Mouse (Mus musculus): ENCODE measurements around the gene Zfp14. TPM values are rescaled to one million over a fixed set of nuclear protein-coding genes. Genes with fewer than 3 reads are reported as not detected.

The Zfp14 gene
- total and polyA plus RNA-seq, 3 experiments, result 0.34 to 0.54 (median 0.34) TPM

DNA sequence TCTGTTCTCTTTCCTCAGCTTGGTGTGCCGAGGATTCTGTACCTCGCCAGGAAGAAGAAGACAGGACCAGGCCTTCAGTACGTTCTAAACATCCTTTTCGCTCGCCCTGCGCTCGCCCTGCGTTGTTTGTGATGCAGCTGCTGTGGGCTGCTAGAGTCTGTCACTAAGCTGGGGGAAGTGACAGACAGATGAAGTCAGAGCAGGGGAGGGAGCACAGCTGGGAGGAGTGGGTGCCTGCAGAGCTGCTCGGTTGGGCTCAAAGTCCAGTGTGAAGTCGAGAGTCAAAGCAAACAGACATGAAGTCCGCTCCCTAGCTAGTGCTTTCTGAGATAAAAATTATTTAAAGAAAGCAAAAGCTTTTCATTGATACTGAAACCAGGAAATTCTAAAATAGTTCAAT lies 62.1 kb downstream of the Zfp14 start:
- H3K27me3 ChIP-seq (replicated peaks), result no peaks in the 10 kb centered on the region
- DNase-seq (ENCODE audit: extremely low read depth), result no peak
- H3K9ac ChIP-seq (ENCODE audit: insufficient read depth, low read depth), result no peak overlapping the region
- H3K36me3 ChIP-seq (replicated peaks in 1 of 2; ENCODE audit: control insufficient read depth in 1 of 2, insufficient read depth in 1 of 2, low read length in 1 of 2), result peaks cover 44 to 68% of the 10 kb centered on the region in 2 experiments
- TF ChIP-seq SMC3 (IDR thresholded peaks at IDR 0.05; ENCODE audit: low read depth, low read length) (no peak), MAZ (IDR thresholded peaks at IDR 0.05; ENCODE audit: low read depth, low read length) (no peak), KAT2A (IDR thresholded peaks at IDR 0.05; ENCODE audit: insufficient replicate concordance, low read length) (no peak), MAX (IDR thresholded peaks at IDR 0.05; ENCODE audit: low read length) (no peak), RAD21 (IDR thresholded peaks at IDR 0.05; ENCODE audit: low read depth, low read length) (no peak), E2F4 (IDR thresholded peaks at IDR 0.05; ENCODE audit: insufficient replicate concordance, low read depth, low read length) (no peak), POLR2A (IDR thresholded peaks at IDR 0.05; ENCODE audit: low read depth, low read length) (no peak), CTCF (conservative IDR thresholded peaks at IDR 0.05 in 1 of 2, IDR thresholded peaks at IDR 0.05 in 1 of 2; ENCODE audit: low read depth in 2 of 2, low read length in 2 of 2) (no peak), USF2 (conservative IDR thresholded peaks at IDR 0.05; ENCODE audit: low read depth, low read length) (no peak), TBP (conservative IDR thresholded peaks at IDR 0.05; ENCODE audit: low read depth, low read length) (no peak)
- in situ Hi-C loops (cut with MboI; ENCODE audit: low pct_ligation_motif_present, low pct_unique_long_range_greater_than_20kb, low sequenced_read_pairs) (no loop called here), dilution Hi-C loops (cut with MboI; ENCODE audit: extremely low pct_ligation_motif_present, extremely low pct_unique_long_range_greater_than_20kb, low sequenced_read_pairs) (no loop called here)
- H3K4me1 ChIP-seq (ENCODE audit: control insufficient read depth in 1 of 2, insufficient read depth in 2 of 2), result peaks cover 4 to 21% of the 10 kb centered on the region in 2 experiments; a peak in 2 of 4 replicates
- no peak overlapping the region for H3K4me3 ChIP-seq (replicated peaks in 1 of 3; ENCODE audit: low read depth in 2 of 3, low read length in 2 of 3, poor library complexity in 1 of 3)
- H3K27ac ChIP-seq (ENCODE audit: insufficient read depth, low read depth), result no peak overlapping the region
- peaks cover 5% of the 10 kb centered on the region for H3K9me3 ChIP-seq (replicated peaks; ENCODE audit: low read length)
- peaks cover 21% of the 10 kb centered on the region for H3K79me2 ChIP-seq (replicated peaks; ENCODE audit: control insufficient read depth, extremely low read depth, insufficient read depth, poor library complexity, severe bottlenecking)
- no peak overlapping the region for H3K4me2 ChIP-seq (ENCODE audit: insufficient read depth, low read depth, poor library complexity, severe bottlenecking)

DNA sequence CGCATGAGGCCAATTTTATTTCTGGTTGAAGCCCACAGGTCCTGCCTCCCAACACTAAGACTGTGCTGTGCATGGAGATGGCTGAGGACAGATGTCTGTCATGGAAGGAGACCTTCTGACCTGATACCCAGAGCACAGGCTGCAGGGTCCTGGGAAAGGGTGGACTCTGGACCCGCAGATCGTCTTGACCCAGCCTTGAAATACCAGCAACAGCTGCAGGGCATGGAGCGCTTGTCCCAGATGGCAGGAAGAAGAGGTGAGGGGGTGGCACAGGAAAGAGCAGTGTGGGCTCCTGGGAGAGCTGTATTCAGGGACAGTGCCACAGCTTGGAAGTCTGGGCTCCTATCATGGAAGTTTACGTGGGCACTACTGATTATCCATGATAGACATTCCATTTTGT lies 63.6 kb downstream of the Zfp14 start:
- no peak overlapping the region for H3K4me3 ChIP-seq (replicated peaks in 1 of 3; ENCODE audit: low read depth in 2 of 3, low read length in 2 of 3, poor library complexity in 1 of 3)
- H3K9ac ChIP-seq (ENCODE audit: insufficient read depth, low read depth), result no peak overlapping the region
- H3K79me2 ChIP-seq (replicated peaks; ENCODE audit: control insufficient read depth, extremely low read depth, insufficient read depth, poor library complexity, severe bottlenecking), result peaks cover 21% of the 10 kb centered on the region
- in situ Hi-C loops (cut with MboI; ENCODE audit: low pct_ligation_motif_present, low pct_unique_long_range_greater_than_20kb, low sequenced_read_pairs), result no loop called here
- H3K36me3 ChIP-seq (replicated peaks in 1 of 2; ENCODE audit: control insufficient read depth in 1 of 2, insufficient read depth in 1 of 2, low read length in 1 of 2), result peaks cover 35 to 55% of the 10 kb centered on the region in 2 experiments
- H3K4me1 ChIP-seq (ENCODE audit: control insufficient read depth in 1 of 2, insufficient read depth in 2 of 2), result peaks cover 4 to 27% of the 10 kb centered on the region in 2 experiments; a peak in 2 of 4 replicates
- TF ChIP-seq MAFK (IDR thresholded peaks at IDR 0.05; ENCODE audit: insufficient replicate concordance, low read length), result no peak
- TF ChIP-seq BHLHE40 (IDR thresholded peaks at IDR 0.05; ENCODE audit: low read depth, low read length), result no peak
- TF ChIP-seq CHD2 (IDR thresholded peaks at IDR 0.05; ENCODE audit: low read length), result no peak
- TF ChIP-seq POLR2A (IDR thresholded peaks at IDR 0.05; ENCODE audit: low read depth, low read length), result no peak
- no peak for TF ChIP-seq ETS1 (conservative IDR thresholded peaks at IDR 0.05; ENCODE audit: low read depth, low read length)
- no peak for DNase-seq (ENCODE audit: extremely low read depth)
- H3K27me3 ChIP-seq (replicated peaks), result no peaks in the 10 kb centered on the region
- no peak overlapping the region for H3K4me2 ChIP-seq (ENCODE audit: insufficient read depth, low read depth, poor library complexity, severe bottlenecking)
- no peak overlapping the region for H3K27ac ChIP-seq (ENCODE audit: insufficient read depth, low read depth)
- dilution Hi-C loops (cut with MboI; ENCODE audit: extremely low pct_ligation_motif_present, extremely low pct_unique_long_range_greater_than_20kb, low sequenced_read_pairs), result no loop called here
- no peaks in the 10 kb centered on the region for H3K9me3 ChIP-seq (replicated peaks; ENCODE audit: low read length)

Other genes starting within 250 kb of the Zfp14 start
Only the 20 nearest of the 21 such genes appear.
- gene Zfp790, start 235.3 kb downstream of the Zfp14 start, total RNA-seq (2012; rRNA removed), result 7.6 and 7.8 TPM in 2 replicates
- 4.1 and 5.8 TPM in 2 replicates for gene Zfp790, start 235.3 kb downstream of the Zfp14 start, total RNA-seq (2014; rRNA removed)
- gene Zfp790, start 235.3 kb downstream of the Zfp14 start, polyA plus RNA-seq (2012; ENCODE audit: insufficient read length, low read depth), result 4.4 and 4.6 TPM in 2 replicates
- 10.9 and 12.6 TPM in 2 replicates for gene Zfp940, start 197.7 kb downstream of the Zfp14 start, total RNA-seq (2012; rRNA removed)
- 16.5 and 19.7 TPM in 2 replicates for gene Zfp940, start 197.7 kb downstream of the Zfp14 start, total RNA-seq (2014; rRNA removed)
- 13.3 and 16.3 TPM in 2 replicates for gene Zfp940, start 197.7 kb downstream of the Zfp14 start, polyA plus RNA-seq (2012; ENCODE audit: insufficient read length, low read depth)
- 2.9 and 3.3 TPM in 2 replicates for gene Zfp420, start 191.4 kb downstream of the Zfp14 start, total RNA-seq (2012; rRNA removed)
- 4.6 and 4.8 TPM in 2 replicates for gene Zfp420, start 191.4 kb downstream of the Zfp14 start, total RNA-seq (2014; rRNA removed)
- gene Zfp420, start 191.4 kb downstream of the Zfp14 start, polyA plus RNA-seq (2012; ENCODE audit: insufficient read length, low read depth), result 2.5 and 2.9 TPM in 2 replicates
- 8.4 and 9.1 TPM in 2 replicates for gene Zfp27, start 144.8 kb downstream of the Zfp14 start, total RNA-seq (2012; rRNA removed)
- 9.0 and 9.1 TPM in 2 replicates for gene Zfp27, start 144.8 kb downstream of the Zfp14 start, total RNA-seq (2014; rRNA removed)
- gene Zfp27, start 144.8 kb downstream of the Zfp14 start, polyA plus RNA-seq (2012; ENCODE audit: insufficient read length, low read depth), result 8.6 and 9.7 TPM in 2 replicates
- 3.4 and 3.5 TPM in 2 replicates for gene Zfp383, start 143.2 kb downstream of the Zfp14 start, total RNA-seq (2012; rRNA removed)
- 3.4 and 3.9 TPM in 2 replicates for gene Zfp383, start 143.2 kb downstream of the Zfp14 start, total RNA-seq (2014; rRNA removed)
- 2.7 and 3.1 TPM in 2 replicates for gene Zfp383, start 143.2 kb downstream of the Zfp14 start, polyA plus RNA-seq (2012; ENCODE audit: insufficient read length, low read depth)
- 4.3 and 4.7 TPM in 2 replicates for gene Zfp74, start 97.3 kb downstream of the Zfp14 start, total RNA-seq (2012; rRNA removed)
- 3.8 and 4.1 TPM in 2 replicates for gene Zfp74, start 97.3 kb downstream of the Zfp14 start, total RNA-seq (2014; rRNA removed)
- 6.7 and 6.9 TPM in 2 replicates for gene Zfp74, start 97.3 kb downstream of the Zfp14 start, polyA plus RNA-seq (2012; ENCODE audit: insufficient read length, low read depth)
- gene Zfp568, start 67.4 kb downstream of the Zfp14 start, total RNA-seq (2012; rRNA removed), result 10.6 and 12.9 TPM in 2 replicates
- 12.6 and 15.1 TPM in 2 replicates for gene Zfp568, start 67.4 kb downstream of the Zfp14 start, total RNA-seq (2014; rRNA removed)
- 10.8 and 11.5 TPM in 2 replicates for gene Zfp568, start 67.4 kb downstream of the Zfp14 start, polyA plus RNA-seq (2012; ENCODE audit: insufficient read length, low read depth)
- gene Zfp82, start 21.5 kb upstream of the Zfp14 start, total RNA-seq (2012; rRNA removed), result 6.9 and 7.0 TPM in 2 replicates
- gene Zfp82, start 21.5 kb upstream of the Zfp14 start, total RNA-seq (2014; rRNA removed), result 7.1 TPM in 2 replicates
- 4.5 and 4.9 TPM in 2 replicates for gene Zfp82, start 21.5 kb upstream of the Zfp14 start, polyA plus RNA-seq (2012; ENCODE audit: insufficient read length, low read depth)
- 0.50 TPM in 1 of 2 replicates, not detected in the other for gene Gm26920, start 39.0 kb upstream of the Zfp14 start, total RNA-seq (2012; rRNA removed)
- not detected in 2 replicates for gene Gm26920, start 39.0 kb upstream of the Zfp14 start, total RNA-seq (2014; rRNA removed)
- gene Gm26920, start 39.0 kb upstream of the Zfp14 start, polyA plus RNA-seq (2012; ENCODE audit: insufficient read length, low read depth), result 1.1 TPM in 1 of 2 replicates, not detected in the other
- 5.5 and 6.5 TPM in 2 replicates for gene Zfp566, start 39.1 kb upstream of the Zfp14 start, total RNA-seq (2012; rRNA removed)
- 3.5 and 4.9 TPM in 2 replicates for gene Zfp566, start 39.1 kb upstream of the Zfp14 start, total RNA-seq (2014; rRNA removed)
- 9.1 TPM in 2 replicates for gene Zfp566, start 39.1 kb upstream of the Zfp14 start, polyA plus RNA-seq (2012; ENCODE audit: insufficient read length, low read depth)
- 11.1 and 11.4 TPM in 2 replicates for gene Zfp260, start 43.4 kb upstream of the Zfp14 start, total RNA-seq (2012; rRNA removed)
- 18.1 and 19.6 TPM in 2 replicates for gene Zfp260, start 43.4 kb upstream of the Zfp14 start, total RNA-seq (2014; rRNA removed)
- 11.5 and 13.7 TPM in 2 replicates for gene Zfp260, start 43.4 kb upstream of the Zfp14 start, polyA plus RNA-seq (2012; ENCODE audit: insufficient read length, low read depth)
- 4.7 and 5.7 TPM in 2 replicates for gene Zfp382, start 70.6 kb upstream of the Zfp14 start, total RNA-seq (2012; rRNA removed)
- gene Zfp382, start 70.6 kb upstream of the Zfp14 start, total RNA-seq (2014; rRNA removed), result 3.9 and 4.7 TPM in 2 replicates
- gene Zfp382, start 70.6 kb upstream of the Zfp14 start, polyA plus RNA-seq (2012; ENCODE audit: insufficient read length, low read depth), result 2.1 and 3.3 TPM in 2 replicates
- gene Zfp146, start 118.4 kb upstream of the Zfp14 start, total RNA-seq (2012; rRNA removed), result 43.1 and 45.1 TPM in 2 replicates
- gene Zfp146, start 118.4 kb upstream of the Zfp14 start, total RNA-seq (2014; rRNA removed), result 44.5 and 45.0 TPM in 2 replicates
- 42.0 and 47.8 TPM in 2 replicates for gene Zfp146, start 118.4 kb upstream of the Zfp14 start, polyA plus RNA-seq (2012; ENCODE audit: insufficient read length, low read depth)
- gene Cox7a1, start 132.8 kb upstream of the Zfp14 start, total RNA-seq (2012; rRNA removed), result 5.5 and 14.0 TPM in 2 replicates
- 9.9 and 15.2 TPM in 2 replicates for gene Cox7a1, start 132.8 kb upstream of the Zfp14 start, total RNA-seq (2014; rRNA removed)
- 1.6 and 4.2 TPM in 2 replicates for gene Cox7a1, start 132.8 kb upstream of the Zfp14 start, polyA plus RNA-seq (2012; ENCODE audit: insufficient read length, low read depth)
- gene Capns1, start 147.4 kb upstream of the Zfp14 start, total RNA-seq (2012; rRNA removed), result 85.8 and 101 TPM in 2 replicates
- gene Capns1, start 147.4 kb upstream of the Zfp14 start, total RNA-seq (2014; rRNA removed), result 207 and 219 TPM in 2 replicates
- gene Capns1, start 147.4 kb upstream of the Zfp14 start, polyA plus RNA-seq (2012; ENCODE audit: insufficient read length, low read depth), result 218 and 233 TPM in 2 replicates
- gene Polr2i, start 180.6 kb upstream of the Zfp14 start, total RNA-seq (2012; rRNA removed), result 83.6 and 101 TPM in 2 replicates
- 55.0 and 62.9 TPM in 2 replicates for gene Polr2i, start 180.6 kb upstream of the Zfp14 start, total RNA-seq (2014; rRNA removed)
- 74.2 and 75.4 TPM in 2 replicates for gene Polr2i, start 180.6 kb upstream of the Zfp14 start, polyA plus RNA-seq (2012; ENCODE audit: insufficient read length, low read depth)
- gene Tbcb, start 180.9 kb upstream of the Zfp14 start, total RNA-seq (2012; rRNA removed), result 89.6 and 109 TPM in 2 replicates
- 54.9 and 57.7 TPM in 2 replicates for gene Tbcb, start 180.9 kb upstream of the Zfp14 start, total RNA-seq (2014; rRNA removed)
- 79.9 and 86.3 TPM in 2 replicates for gene Tbcb, start 180.9 kb upstream of the Zfp14 start, polyA plus RNA-seq (2012; ENCODE audit: insufficient read length, low read depth)
- gene Ovol3, start 184.3 kb upstream of the Zfp14 start, total RNA-seq (2012; rRNA removed), result 0.42 and 0.84 TPM in 2 replicates
- gene Ovol3, start 184.3 kb upstream of the Zfp14 start, total RNA-seq (2014; rRNA removed), result 1.9 and 2.8 TPM in 2 replicates
- 3.4 and 4.3 TPM in 2 replicates for gene Ovol3, start 184.3 kb upstream of the Zfp14 start, polyA plus RNA-seq (2012; ENCODE audit: insufficient read length, low read depth)
- 0.38 and 0.63 TPM in 2 replicates for gene Thap8, start 228.7 kb upstream of the Zfp14 start, total RNA-seq (2012; rRNA removed)
- not detected in 2 replicates for gene Thap8, start 228.7 kb upstream of the Zfp14 start, total RNA-seq (2014; rRNA removed)
- 0.23 TPM in 1 of 2 replicates, not detected in the other for gene Thap8, start 228.7 kb upstream of the Zfp14 start, polyA plus RNA-seq (2012; ENCODE audit: insufficient read length, low read depth)
- 5.3 and 5.4 TPM in 2 replicates for gene Wdr62, start 229.0 kb upstream of the Zfp14 start, total RNA-seq (2012; rRNA removed)
- 2.2 and 2.3 TPM in 2 replicates for gene Wdr62, start 229.0 kb upstream of the Zfp14 start, total RNA-seq (2014; rRNA removed)
- gene Wdr62, start 229.0 kb upstream of the Zfp14 start, polyA plus RNA-seq (2012; ENCODE audit: insufficient read length, low read depth), result 17.7 and 19.7 TPM in 2 replicates

All from CH12.LX (cell line).